Mouse (Mus musculus) CH12.LX (cell line): ENCODE data around the gene Bmp7. TPM values are rescaled to one million over a fixed set of nuclear protein-coding genes. Genes with fewer than 3 reads are reported as not detected.

Experiments used
- DNase-seq: peaks from one replicate; pipeline ENCODE4 v3.0.0-alpha.2; 2013; ENCODE audit errors: extremely low read depth
- H3K27ac ChIP-seq: 2 replicates; pipeline ENCODE4 v1.5.1; 2012; ENCODE audit warnings: low read depth, mild to moderate bottlenecking, control low read depth, moderate library complexity; ENCODE audit not compliant: insufficient read depth
- H3K27me3 ChIP-seq: replicated peaks from 2 replicates; pipeline ENCODE3; 2012; ENCODE audit warnings: inconsistent platforms
- H3K36me3 ChIP-seq, 2 experiments: replicated peaks in 1 of 2; 2 replicates each; pipeline versions ENCODE3 to v1.6.1; 2012; ENCODE audit warnings: inconsistent platforms in 1 of 2, low read length in 1 of 2, mild to moderate bottlenecking in 1 of 2, mixed read lengths in 1 of 2, moderate library complexity in 1 of 2; ENCODE audit not compliant: control insufficient read depth in 1 of 2, insufficient read depth in 1 of 2
- H3K4me1 ChIP-seq, 2 experiments: 2 replicates each; pipeline ENCODE4 v1.6.1; 2012; ENCODE audit warnings: inconsistent platforms in 1 of 2, moderate library complexity in 1 of 2; ENCODE audit not compliant: insufficient read depth in 2 of 2, control insufficient read depth in 1 of 2
- H3K4me2 ChIP-seq: 2 replicates; pipeline ENCODE4 v1.6.1; 2012; ENCODE audit warnings: low read depth, mild to moderate bottlenecking, control low read depth; ENCODE audit not compliant: poor library complexity, insufficient read depth, severe bottlenecking
- H3K4me3 ChIP-seq, 3 experiments: fragments of 150-350 bp in 1 of 3; sonication (generic) in 1 of 3; replicated peaks in 1 of 3; 2 replicates each; pipeline versions ENCODE3 to v1.5.1; 2011 to 2012; ENCODE audit warnings: low read depth in 2 of 3, low read length in 2 of 3, mild to moderate bottlenecking in 2 of 3, moderate library complexity in 2 of 3, control low read depth in 1 of 3, improper control_type of control experiment in 1 of 3, inconsistent platforms in 1 of 3, mixed read lengths in 1 of 3; ENCODE audit not compliant: poor library complexity in 1 of 3
- H3K79me2 ChIP-seq: replicated peaks from 2 replicates; pipeline ENCODE4 v1.6.1; 2012; ENCODE audit warnings: mild to moderate bottlenecking, moderate library complexity; ENCODE audit not compliant: control insufficient read depth, poor library complexity, insufficient read depth, severe bottlenecking; ENCODE audit errors: extremely low read depth
- H3K9ac ChIP-seq: 2 replicates; pipeline ENCODE4 v1.6.1; 2012; ENCODE audit warnings: low read depth, mild to moderate bottlenecking, control low read depth, moderate library complexity; ENCODE audit not compliant: insufficient read depth
- H3K9me3 ChIP-seq: replicated peaks from 2 replicates; pipeline ENCODE3; 2012; ENCODE audit warnings: low read length, inconsistent platforms, mixed read lengths
- BHLHE40 ChIP-seq: IDR thresholded peaks from 2 replicates; pipeline ENCODE4 v1.6.1; 2011; ENCODE audit warnings: mild to moderate bottlenecking, low read depth, low read length, improper control_type of control experiment
- CHD1 ChIP-seq: IDR thresholded peaks from 2 replicates; pipeline ENCODE4 v1.6.1; 2012; ENCODE audit warnings: low read depth, low read length, improper control_type of control experiment, inconsistent platforms
- CHD2 ChIP-seq: IDR thresholded peaks from 2 replicates; pipeline ENCODE4 v1.6.1; 2011; ENCODE audit warnings: low read length, improper control_type of control experiment
- EP300 ChIP-seq: IDR thresholded peaks from 2 replicates; pipeline ENCODE4 v1.6.1; 2011; ENCODE audit warnings: low read length, improper control_type of control experiment
- GABPA ChIP-seq: IDR thresholded peaks from 2 replicates; pipeline ENCODE4 v1.6.1; 2012; ENCODE audit warnings: low read depth, low read length, improper control_type of control experiment, inconsistent platforms; ENCODE audit not compliant: insufficient replicate concordance
- HCFC1 ChIP-seq: IDR thresholded peaks from 2 replicates; pipeline ENCODE4 v1.6.1; 2012; ENCODE audit warnings: low read depth, mild to moderate bottlenecking, inconsistent platforms, low read length, improper control_type of control experiment
- IRF4 ChIP-seq: IDR thresholded peaks from 2 replicates; pipeline ENCODE4 v1.6.1; 2014; ENCODE audit warnings: low read depth, mild to moderate bottlenecking, inconsistent platforms, low read length, improper control_type of control experiment
- JUN ChIP-seq: IDR thresholded peaks from 2 replicates; pipeline ENCODE4 v1.6.1; 2011; ENCODE audit warnings: low read depth, mild to moderate bottlenecking, low read length, improper control_type of control experiment, moderate library complexity; ENCODE audit not compliant: insufficient read depth
- JUND ChIP-seq: conservative IDR thresholded peaks from 2 replicates; pipeline ENCODE4 v1.6.1; 2011; ENCODE audit warnings: low read depth, low read length, improper control_type of control experiment
- KAT2A ChIP-seq: IDR thresholded peaks from 2 replicates; pipeline ENCODE4 v1.6.1; 2012; ENCODE audit warnings: low read length, improper control_type of control experiment, inconsistent platforms; ENCODE audit not compliant: insufficient replicate concordance
- MAFK ChIP-seq: IDR thresholded peaks from 2 replicates; pipeline ENCODE4 v1.6.1; 2011; ENCODE audit warnings: low read length, improper control_type of control experiment; ENCODE audit not compliant: insufficient replicate concordance
- MAX ChIP-seq: IDR thresholded peaks from 2 replicates; pipeline ENCODE4 v1.6.1; 2011; ENCODE audit warnings: low read length, improper control_type of control experiment
- MXI1 ChIP-seq: IDR thresholded peaks from 2 replicates; pipeline ENCODE4 v1.6.1; 2011; ENCODE audit warnings: mild to moderate bottlenecking, low read depth, low read length, improper control_type of control experiment
- NELFE ChIP-seq: IDR thresholded peaks from 2 replicates; pipeline ENCODE4 v1.6.1; 2011; ENCODE audit warnings: low read depth, low read length, improper control_type of control experiment
- RAD21 ChIP-seq: IDR thresholded peaks from 2 replicates; pipeline ENCODE4 v1.6.1; 2011; ENCODE audit warnings: low read depth, mild to moderate bottlenecking, low read length, improper control_type of control experiment, moderate library complexity
- RCOR1 ChIP-seq: conservative IDR thresholded peaks from 2 replicates; pipeline ENCODE4 v1.6.1; 2012; ENCODE audit warnings: low read depth, mild to moderate bottlenecking, inconsistent platforms, low read length, improper control_type of control experiment
- SIN3A ChIP-seq: IDR thresholded peaks from 2 replicates; pipeline ENCODE4 v1.6.1; 2012; ENCODE audit warnings: low read length, improper control_type of control experiment, inconsistent platforms
- SMC3 ChIP-seq: IDR thresholded peaks from 2 replicates; pipeline ENCODE4 v1.6.1; 2011; ENCODE audit warnings: low read depth, low read length, improper control_type of control experiment
- TBP ChIP-seq: conservative IDR thresholded peaks from 2 replicates; pipeline ENCODE4 v1.6.1; 2011; ENCODE audit warnings: low read depth, low read length, improper control_type of control experiment
- TCF12 ChIP-seq: IDR thresholded peaks from 2 replicates; pipeline ENCODE4 v1.6.1; 2014; ENCODE audit warnings: low read depth, mild to moderate bottlenecking, inconsistent platforms, low read length, improper control_type of control experiment
- ZKSCAN1 ChIP-seq: IDR thresholded peaks from 2 replicates; pipeline ENCODE4 v1.6.1; 2012; ENCODE audit warnings: low read depth, inconsistent platforms, low read length, improper control_type of control experiment, borderline replicate concordance
- ZNF384 ChIP-seq: IDR thresholded peaks from 2 replicates; pipeline ENCODE4 v1.6.1; 2012; ENCODE audit warnings: low read depth, low read length, improper control_type of control experiment, inconsistent platforms
- dilution Hi-C: fragments of 300-500 bp; cut with MboI; formaldehyde crosslinking; loops from 2 replicates; pipeline ENCODE4 v1.14.3; 2020; ENCODE audit warnings: low sequenced_read_pairs; ENCODE audit not compliant: extremely low pct_unique_long_range_greater_than_20kb, extremely low pct_ligation_motif_present
- in situ Hi-C: fragments of 300-500 bp; cut with MboI; formaldehyde crosslinking; loops from 3 replicates; pipeline ENCODE4 v1.14.3; 2019; ENCODE audit warnings: low sequenced_read_pairs, low pct_ligation_motif_present, low pct_unique_long_range_greater_than_20kb, mixed read lengths
- polyA plus RNA-seq: library from polyadenylated mRNA; unstranded; fragments of >175 nt; gene quantifications from 2 replicates; pipeline ENCODE4 v1.2.1, GENCODE M21; 2012; ENCODE audit warnings: low read depth; ENCODE audit not compliant: insufficient read length
- total RNA-seq, 2 experiments: library from RNA; depleted of rRNA; stranded (reverse); fragments of 300-350 nt in 1 of 2; fragments of >200 nt in 1 of 2; gene quantifications; 2 replicates each; pipeline ENCODE4 v1.2.3; 2012 to 2014

The Bmp7 gene
- total and polyA plus RNA-seq, 3 experiments, result 0.16 to 0.51 (median 0.47) TPM

DNA sequence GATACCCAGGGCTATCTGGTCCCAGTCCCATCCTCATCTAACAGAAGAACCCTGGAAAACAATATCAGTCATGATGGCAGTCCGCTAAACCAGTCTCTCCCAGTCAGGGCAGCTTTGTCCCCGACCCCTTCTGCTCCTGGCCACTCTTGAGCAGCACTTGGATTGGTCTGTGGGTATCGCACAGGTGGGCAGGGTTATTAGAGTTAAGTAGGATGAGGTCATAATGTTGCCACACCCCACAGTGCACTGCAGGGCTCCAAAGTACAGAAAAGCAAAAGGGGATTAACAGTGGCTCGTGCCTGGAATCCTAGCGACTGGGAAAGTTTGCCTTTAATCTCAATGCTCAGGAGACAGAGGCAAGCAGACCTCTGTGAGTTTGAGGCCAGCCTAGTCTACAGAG is 17.5 kb downstream of the Bmp7 start:
- Histone ChIP-seq H3K4me2 (no peak overlapping the region), H3K4me3 (no peak overlapping the region), H3K27ac (no peak overlapping the region), H3K79me2 (no peaks in the 10 kb centered on the region), H3K9ac (no peak overlapping the region), H3K36me3 (no peaks in the 10 kb centered on the region), H3K27me3 (no peaks in the 10 kb centered on the region), H3K9me3 (peaks cover 3% of the 10 kb centered on the region), H3K4me1 (no peaks in the 10 kb centered on the region)
- TF ChIP-seq SMC3, result no peak
- TF ChIP-seq JUN, result no peak
- no peak for TF ChIP-seq KAT2A
- no peak for TF ChIP-seq RAD21
- TF ChIP-seq MXI1, result no peak
- TF ChIP-seq ZKSCAN1, result no peak
- no peak for TF ChIP-seq IRF4
- TF ChIP-seq RCOR1, result no peak
- no peak for TF ChIP-seq MAFK
- no peak for TF ChIP-seq ZNF384
- no peak for TF ChIP-seq NELFE
- no peak for TF ChIP-seq JUND
- no peak for TF ChIP-seq BHLHE40
- TF ChIP-seq SIN3A, result no peak
- no peak for TF ChIP-seq HCFC1
- no peak for TF ChIP-seq GABPA
- dilution Hi-C loops (no loop called here), in situ Hi-C loops (no loop called here)
- no peak for DNase-seq

DNA sequence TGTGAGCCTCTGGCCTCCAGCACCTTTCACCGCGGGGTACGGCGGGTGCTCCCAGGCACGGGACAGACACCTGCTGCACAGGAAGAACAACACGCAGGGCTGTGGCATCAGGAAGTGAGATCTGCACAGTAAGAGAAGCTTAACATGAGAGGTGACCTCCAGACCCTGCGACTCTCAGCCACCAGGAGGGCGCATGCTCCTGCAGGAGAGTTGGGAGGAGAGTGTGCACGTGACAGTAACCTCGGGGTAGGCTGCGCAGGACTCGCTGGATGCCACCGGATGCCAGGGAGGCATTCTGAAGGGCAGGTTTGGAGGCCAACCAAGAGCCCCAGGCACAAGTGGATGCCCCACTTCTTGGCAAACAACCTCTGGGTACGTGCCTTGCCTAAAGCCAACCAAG is 26.1 kb downstream of the Bmp7 start:
- in situ Hi-C loops, result no loop called here
- H3K4me3 ChIP-seq, result no peak overlapping the region
- TF ChIP-seq ZNF384 (no peak), TBP (no peak), JUND (no peak), CHD1 (no peak), MXI1 (no peak), KAT2A (no peak), MAFK (no peak), CHD2 (no peak), MAX (no peak), NELFE (no peak), TCF12 (no peak), EP300 (no peak)
- TF ChIP-seq, all 38 proteins: peak for 0
- dilution Hi-C loops, result no loop called here
- H3K27me3 ChIP-seq, result no peaks in the 10 kb centered on the region
- no peaks in the 10 kb centered on the region for H3K4me1 ChIP-seq
- DNase-seq, result no peak
- H3K36me3 ChIP-seq, result no peaks in the 10 kb centered on the region
- no peak overlapping the region for H3K9ac ChIP-seq
- H3K27ac ChIP-seq, result no peak overlapping the region
- no peaks in the 10 kb centered on the region for H3K79me2 ChIP-seq
- no peaks in the 10 kb centered on the region for H3K9me3 ChIP-seq
- no peak overlapping the region for H3K4me2 ChIP-seq
